Mouse (Mus musculus) heart, postnatal 10 days (tissue): ENCODE measurements around the gene Plau. TPM values are rescaled to one million over a fixed set of nuclear protein-coding genes. Genes with fewer than 3 reads are reported as not detected.

Experiments
- DNase-seq, 2 experiments: peaks; one replicate each; pipeline ENCODE4 v3.0.0; 2021
- intact Hi-C: fragments of 180-260 bp; cut with DNase I; formaldehyde crosslinking; loops from one replicate; pipeline ENCODE4 v1.15.1; 2025
- total RNA-seq, 2 experiments: library from RNA; stranded (reverse); gene quantifications; 2 replicates each; pipeline ENCODE4 v1.2.3; 2021

Gene Plau
- 1 to 10 TPM; 8.0 to 8.7 TPM for total RNA-seq

DNA sequence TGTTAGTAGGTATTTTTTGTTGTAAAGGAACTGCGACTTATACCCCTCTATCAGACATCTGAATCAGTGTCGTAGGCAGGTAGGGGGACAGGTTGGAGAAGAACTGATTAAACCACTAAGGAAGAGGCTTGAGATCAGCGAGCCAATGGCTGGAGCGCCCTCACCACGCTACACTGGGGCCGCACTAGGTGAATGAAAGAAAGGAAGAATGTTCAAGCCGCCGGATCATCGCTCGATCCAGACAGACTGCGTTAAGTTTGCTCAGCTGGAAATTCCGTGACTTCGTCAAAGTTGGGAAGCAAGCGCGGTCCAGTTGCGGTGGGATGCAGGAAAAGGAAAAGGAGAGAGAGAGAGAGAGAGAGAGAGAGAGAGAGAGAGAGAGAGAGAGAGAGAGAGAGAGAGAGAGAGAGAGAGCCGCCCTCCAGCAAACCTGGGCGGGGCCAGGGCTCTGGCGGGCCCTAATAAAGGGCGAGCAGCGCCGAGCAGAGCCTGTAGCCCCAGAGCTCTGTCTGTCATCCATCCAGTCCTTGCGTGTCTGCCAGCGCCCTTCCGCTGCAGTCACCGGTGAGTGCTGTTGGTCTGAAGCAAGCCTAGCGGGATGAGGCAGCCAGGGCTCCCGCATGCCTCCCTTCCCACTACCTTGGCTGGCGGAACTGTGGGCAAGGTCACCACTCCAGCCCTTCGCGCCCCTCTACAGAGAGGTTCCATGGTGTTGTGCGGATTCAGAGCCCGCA is at the start of gene Plau:
TSS of gene Plau (plus strand) at position 490 of the 734 bp plus-strand sequence.
- DNase-seq, result peak; percentile 78
- intact Hi-C loops, result no loop called here

DNA sequence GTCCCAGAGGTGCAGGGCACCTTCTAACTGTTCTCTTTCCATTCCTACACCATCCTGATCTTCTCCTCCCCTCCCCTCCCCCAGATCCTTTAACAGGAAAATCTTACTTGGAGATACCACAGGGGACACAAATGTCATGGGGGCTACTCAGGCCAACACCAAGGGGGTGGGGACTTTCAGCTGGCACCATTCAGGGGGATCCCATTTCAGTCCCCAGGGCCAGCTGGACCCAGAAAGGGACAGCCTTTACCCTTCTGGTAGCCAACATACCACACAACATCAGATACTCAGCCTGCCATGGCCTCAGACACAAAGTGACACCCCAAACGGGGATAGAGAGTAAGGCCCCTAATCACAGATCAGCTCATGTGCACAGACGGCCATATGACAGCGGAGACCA is 48.3 kb upstream of the Plau start:
- intact Hi-C loops, result no loop called here
- no peak for DNase-seq

DNA sequence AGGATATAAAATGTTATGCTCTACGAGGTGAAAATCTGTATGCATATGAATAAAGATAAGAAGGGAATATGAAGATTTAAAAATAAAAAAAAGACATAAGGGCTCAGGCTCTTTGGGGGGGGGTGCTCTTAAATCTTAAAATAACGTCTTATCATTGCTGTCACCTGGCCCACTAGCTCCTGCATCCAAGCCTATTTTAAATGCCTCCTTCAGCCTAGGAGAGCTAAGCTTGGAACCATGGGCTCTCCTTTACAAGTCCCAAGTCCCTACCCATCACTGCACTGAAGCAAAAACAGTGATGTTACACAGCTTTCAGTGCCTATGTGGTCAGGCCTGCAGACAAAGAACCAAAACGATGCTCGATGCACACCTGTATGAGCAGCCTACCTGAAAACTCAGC is 46.9 kb upstream of the Plau start:
- intact Hi-C loops, result no loop called here
- no peak for DNase-seq

DNA sequence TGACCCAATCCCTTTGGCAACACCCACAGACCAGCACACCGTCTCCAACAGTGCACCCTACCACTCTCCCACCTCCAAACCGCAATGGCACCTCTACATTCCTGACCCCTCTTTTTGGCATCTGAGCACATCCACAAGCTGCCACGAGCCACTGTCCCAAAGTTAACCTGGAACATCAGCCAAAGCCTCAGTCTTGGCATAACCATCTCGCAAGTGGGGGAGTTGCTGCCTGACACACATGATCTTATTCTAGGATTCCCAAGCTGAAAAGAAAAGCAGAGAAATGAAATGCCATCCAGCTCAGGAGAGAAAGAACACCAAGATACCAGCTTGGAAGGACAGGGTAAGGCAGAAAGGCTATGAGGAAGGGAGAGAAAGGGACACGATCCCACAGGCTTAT is 46.0 kb upstream of the Plau start:
- intact Hi-C loops, result no loop called here
- DNase-seq, result no peak

DNA sequence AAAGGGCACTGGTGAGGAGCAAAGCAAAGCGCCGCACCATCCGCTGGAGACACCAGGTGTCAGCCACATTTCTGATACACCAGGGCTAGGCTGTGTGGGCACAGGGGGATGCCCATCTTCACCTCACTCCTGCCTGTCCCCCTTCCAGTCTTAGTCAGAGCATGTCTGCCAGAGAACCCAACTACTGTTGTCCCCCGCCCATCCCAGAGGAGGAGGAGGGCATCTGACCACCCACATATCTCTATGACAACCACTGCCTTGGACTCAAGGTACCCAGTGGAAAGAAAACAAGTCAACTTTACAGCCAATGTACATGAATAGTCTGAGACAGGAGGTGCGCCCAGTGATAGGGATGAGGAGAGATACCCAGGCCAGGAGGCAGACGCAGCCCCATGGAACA is 45.5 kb upstream of the Plau start:
- intact Hi-C loops, result no loop called here
- no peak for DNase-seq

DNA sequence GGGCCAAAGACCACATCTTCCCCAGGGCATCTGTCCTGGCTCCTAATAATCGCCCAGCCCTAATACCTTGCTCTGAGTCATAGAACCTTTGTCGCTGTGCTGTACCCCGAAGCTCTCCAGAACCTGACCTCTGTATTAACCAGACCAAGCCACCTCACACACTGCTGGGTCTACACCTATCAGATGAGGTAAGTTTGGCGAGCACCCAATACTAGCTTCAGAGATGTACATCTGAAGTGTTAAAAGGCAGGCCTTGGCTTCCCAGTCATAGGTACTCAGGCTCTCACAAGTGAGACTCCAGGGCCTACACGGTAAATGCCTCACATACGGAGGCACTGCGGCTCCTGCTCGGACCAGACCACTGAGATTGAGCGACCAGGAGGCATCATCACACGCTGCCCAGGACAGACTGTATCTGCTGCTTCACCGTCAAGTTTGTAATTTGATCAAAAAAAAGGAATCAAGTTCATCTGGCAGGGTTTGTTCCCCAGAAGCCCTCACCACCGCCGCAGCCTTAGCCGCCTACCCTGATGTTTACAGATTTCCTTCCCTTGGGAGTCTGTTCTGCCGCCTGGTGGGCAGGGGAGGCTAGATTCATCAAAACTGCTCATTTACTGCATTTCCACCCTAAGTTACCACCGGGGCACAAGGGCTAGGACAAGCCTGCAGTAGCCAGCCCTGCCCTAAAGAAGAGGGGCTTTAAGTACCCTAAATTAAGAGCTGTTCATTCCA is 44.8 kb upstream of the Plau start:
- intact Hi-C loops, result no loop called here

DNA sequence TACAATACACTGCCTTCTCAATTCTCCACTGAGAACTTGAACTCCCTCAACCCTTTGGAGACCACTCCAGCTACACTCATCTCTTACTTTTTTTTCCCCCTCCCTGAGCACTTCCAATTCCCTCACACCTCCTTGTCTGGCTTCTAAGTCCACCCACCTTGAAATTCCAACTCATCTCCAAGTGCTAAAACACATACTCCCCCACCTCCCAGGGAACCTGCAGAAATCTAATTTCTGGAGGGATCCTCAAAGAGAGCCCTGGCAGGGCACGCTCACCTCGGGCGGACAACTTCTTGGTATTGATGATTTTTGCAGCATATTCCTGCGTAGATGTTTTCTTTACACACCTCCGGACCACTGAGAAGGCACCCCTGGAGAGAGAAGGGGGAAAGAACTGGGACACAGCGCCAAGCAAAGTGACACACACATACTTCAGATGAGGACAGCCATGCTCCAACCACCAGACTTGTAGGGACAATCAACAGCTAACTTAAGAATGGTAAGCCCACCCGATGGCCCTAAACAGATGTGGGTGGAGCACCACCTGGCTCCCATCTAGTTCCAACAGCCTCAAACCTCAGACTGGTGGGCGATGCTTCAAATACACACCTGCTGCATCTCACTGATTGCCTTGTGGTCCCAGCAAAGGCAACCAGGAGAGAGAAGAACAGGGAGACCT is 44.1 kb upstream of the Plau start:
- DNase-seq, result no peak
- intact Hi-C loops, result no loop called here

More for the DNA sequence above, 44.8 kb upstream of the Plau start:
- no peak for DNase-seq

DNA sequence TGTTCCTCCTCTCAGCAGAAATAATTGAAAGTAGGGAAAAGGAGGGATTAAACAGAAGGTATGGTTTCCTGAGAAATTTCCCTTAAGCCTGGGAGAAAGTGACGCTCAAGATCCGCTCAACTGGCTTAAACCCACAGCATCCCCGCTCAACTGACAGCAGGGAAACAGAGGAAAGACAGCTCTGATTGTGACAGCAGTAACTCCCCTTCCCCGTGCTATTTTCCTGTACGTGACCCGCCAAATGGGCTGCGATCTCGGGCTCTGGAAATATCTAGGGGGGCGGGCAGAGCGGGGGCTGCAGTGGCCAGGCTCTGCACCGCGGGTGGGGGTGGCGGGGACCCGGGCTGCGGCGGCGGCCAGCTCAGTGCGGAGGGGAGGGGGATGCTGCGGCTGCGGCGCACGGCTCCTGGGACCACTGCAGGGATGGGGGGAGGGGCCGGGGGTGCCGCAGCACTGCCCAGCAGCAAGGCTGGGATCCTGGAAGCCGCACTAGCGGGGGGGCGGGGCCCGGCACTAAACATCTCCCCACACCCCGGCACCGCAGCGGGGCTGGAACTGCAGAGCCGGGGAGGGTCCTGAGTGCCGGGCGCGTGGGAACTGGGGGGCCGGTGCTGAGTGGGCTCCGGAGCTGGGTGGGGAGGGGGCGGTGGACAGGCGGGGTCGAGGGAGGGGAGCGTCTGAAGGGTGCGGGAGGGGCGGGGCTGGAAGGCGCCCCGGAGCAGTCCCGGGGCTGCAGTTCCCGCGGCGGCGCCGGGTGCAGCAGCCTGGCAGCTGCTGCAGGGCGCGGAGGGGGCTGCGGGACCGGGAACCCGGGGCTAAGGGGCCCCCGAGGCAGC is 43.3 kb upstream of the Plau start:
- intact Hi-C loops, result no loop called here
- peak; percentile 48 to 49 for DNase-seq

DNA sequence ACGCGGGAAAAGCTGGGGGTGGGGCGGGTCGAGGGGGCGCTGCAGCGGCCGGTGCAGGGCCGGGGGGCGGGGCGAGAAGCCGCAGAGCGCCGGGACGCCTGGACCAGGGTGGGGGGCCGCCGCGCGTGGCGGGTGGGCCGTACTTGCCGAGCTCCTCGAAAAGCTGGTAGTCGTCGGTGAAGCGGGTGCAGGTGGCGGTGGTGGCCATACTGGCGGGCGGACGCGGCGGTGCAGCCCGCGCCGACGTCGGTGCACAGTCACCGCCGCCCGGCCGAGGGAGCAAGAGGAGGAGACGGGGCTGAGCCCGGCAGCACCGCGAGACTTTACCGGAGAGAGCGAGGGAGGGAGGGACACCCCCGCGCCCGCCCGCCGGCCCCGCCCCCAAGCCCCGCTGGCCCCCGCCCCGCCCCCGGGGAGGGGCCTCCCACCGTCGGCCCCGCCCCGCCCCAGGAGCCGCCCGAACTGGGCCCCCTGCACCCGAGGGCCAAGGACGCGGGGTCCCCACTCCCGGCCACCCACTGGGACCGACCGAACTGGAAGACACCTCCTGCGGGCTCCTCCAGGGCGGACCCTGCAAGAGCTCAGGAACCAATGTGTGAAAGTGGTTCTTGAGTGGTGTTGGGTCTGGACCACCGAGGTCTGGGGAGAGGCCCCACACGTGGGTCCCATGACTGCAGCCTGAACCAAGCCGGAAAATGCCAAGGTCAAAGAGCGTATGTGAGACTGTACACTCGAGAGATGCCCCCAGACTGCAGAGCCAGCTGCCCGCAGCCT is 42.5 kb upstream of the Plau start, which contains the start of gene Camk2g:
TSS of gene Camk2g (minus strand) at position 331 of the 774 bp plus-strand sequence.
- peak; percentile 87 to 90 for DNase-seq
- intact Hi-C loops, result no loop called here

DNA sequence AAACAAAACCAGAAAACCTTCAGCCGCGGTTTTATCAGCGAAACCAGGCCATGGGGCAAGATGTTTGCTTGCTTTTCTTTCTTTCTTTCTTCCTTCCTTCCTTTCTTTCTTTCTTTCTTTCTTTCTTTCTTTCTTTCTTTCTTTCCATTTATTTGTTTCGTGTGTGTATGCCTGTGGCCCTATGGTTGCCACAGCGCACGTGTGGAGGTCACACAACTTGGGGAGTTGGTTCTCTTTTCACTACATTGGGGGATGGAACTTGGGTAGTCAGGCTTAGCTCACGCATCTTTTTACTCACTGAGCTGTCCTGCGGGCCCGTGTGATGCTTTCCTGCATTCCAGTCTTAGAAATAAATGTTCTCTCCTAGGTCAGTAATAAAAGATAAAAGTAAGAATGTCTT is 41.9 kb upstream of the Plau start:
- no peak for DNase-seq
- intact Hi-C loops, result no loop called here

DNA sequence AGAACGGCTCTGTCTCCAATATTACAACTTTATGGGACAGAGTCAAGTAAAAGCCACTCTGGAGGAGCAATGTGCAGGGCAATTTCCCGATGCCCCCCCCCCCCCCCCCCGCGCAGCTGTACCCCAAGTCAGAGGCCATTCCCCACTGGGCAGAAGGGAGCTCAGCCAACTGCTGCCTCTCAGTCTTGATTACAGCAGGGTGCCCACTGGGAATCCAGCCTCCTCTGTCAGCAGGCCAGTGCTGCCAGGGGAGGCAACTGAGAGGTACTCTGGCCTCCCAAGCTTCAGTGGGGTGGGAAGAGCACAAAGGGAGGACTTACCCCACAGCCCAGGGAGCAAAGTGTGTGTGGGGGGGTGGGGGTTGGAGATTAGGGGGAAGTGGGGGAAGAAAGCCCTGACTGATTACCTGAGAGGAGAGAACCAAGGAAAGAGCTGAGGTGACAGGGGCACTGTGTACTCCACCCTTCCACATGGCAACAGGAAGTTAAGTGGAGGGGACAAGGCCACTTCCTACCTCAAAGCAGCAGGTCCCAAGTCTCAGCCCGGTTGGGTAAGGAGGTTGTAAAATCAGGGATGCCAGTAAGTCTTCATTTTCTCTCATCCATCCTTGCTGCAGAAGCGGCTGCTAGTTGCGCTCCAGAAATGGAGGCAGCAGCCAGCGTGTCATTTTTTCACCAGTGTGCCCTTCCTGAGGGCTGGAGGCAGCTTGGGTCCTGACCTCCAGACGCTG is 40.9 kb upstream of the Plau start:
- intact Hi-C loops, result loop anchor here (5.0 kb wide), 1 partner anchor 98 kb away; no protein-coding TSS in a partner anchor
- no peak for DNase-seq

DNA sequence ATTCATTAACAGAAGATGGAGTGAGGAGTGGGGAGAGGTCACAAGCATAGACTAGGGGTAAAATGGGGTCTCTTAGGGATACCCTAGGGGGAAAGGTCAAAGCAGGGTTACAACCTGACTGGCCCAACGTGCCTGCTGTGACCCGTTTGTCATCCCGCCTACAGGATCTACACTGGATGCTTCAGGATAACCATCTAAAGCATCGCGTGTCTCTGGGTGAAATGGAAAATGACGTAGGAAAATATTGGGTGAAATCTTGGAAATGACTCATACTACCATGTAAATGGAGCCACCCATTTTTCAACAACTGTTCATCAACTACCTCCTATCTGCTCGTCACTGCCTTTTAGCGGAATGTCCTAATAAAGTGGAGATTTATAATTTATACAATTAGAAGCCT is 40.3 kb upstream of the Plau start:
- no peak for DNase-seq
- intact Hi-C loops, result loop anchor here (5.0 kb wide), 1 partner anchor 99 kb away; no protein-coding TSS in a partner anchor

DNA sequence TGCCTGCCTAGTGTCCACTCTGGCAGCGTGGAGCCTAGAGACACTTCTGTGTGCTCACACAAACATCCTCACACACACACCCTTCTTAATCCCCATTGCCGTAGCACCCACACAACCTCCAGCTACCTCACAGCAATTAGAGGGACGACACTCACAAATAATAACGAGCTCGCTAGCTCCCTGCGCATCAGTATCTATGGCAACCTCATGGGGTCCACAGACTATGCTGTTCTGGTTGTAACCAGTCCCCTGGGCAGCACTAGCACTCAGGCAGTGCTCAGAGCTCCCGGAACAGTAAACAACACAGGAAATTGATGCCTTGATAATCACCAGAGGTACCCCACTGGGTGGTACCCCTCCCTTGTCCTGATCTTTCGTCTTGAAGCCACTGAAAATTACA is 39.8 kb upstream of the Plau start:
- DNase-seq, result no peak
- intact Hi-C loops, result loop anchor here (5.0 kb wide), 1 partner anchor 99 kb away; no protein-coding TSS in a partner anchor

DNA sequence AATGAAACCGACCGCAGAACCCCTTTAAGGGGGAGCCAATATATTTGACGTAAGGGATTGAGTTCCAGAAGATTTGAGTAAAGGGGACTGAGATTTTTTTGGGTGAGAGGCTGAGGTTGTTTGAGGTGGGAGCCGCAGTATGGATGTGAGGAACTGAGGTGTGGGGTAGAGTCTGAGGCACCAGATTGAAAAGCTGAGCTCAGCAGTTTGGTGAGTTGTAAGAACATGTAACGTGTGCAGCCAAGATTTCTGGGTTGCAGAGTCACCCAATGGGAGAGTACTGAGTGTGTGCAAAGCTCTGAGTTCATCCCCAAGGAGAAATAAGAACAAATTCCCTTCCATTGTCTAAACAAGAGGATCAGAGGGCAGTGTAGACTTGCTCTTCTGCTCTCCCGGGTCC is 38.2 kb upstream of the Plau start:
- no peak for DNase-seq
- intact Hi-C loops, result loop anchor here (1.0 to 5.0 kb wide), 3 partner anchors 32 to 101 kb away; no protein-coding TSS in a partner anchor

DNA sequence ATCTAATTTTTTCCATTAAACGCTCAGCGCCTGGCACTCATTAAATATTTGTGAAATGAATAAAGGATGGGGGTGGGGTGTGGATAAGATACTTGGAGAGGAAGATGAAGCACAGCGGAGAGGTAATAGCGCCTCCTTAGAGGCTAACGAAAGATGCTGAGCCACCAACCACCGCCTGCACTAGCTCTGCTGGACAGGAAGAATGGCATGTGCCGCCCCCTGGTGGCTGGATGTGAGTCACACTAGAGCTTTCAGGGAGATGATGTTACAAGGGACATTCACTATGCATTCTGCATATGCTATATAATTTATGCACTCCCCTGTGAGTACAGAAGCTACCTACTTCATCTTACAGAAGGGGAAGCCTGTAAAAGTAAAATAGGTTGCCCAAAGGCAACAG is 37.7 kb upstream of the Plau start:
- DNase-seq, result peak; percentile 91 to 97
- intact Hi-C loops, result loop anchor here (1.0 to 5.0 kb wide), 3 partner anchors 32 to 101 kb away; no protein-coding TSS in a partner anchor

DNA sequence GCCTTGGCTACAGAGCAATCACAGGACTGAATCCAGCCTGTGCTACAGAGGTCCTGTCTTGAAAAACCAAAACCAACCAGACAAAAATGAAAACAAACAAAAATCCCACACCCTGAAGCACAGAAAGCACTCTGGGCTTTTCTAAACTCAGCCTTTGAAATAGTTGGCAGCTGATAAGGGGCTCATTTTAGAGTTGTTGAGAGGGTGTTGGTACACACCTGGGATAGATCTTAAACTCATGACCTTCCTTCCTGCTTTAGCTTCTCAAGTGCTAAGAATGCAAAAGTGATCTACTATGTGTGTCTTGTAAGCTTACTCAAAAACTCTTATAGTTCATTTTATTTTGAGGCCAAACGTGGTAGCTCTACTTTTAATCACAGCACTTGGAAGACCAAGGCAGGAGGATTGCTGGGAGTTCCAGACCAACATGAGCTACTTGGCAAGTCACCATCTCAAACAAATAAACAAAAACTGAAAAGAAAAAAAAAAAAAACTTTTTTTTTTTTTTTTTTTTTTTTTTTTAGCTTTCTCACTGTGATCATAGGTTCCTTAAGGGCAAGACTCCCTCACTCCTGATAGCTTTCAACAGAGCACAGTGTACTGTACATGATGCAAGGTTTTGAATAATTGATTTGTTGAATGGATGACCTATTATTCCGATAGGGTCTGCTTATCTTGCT is 33.4 kb upstream of the Plau start:
- intact Hi-C loops, result loop anchor here (1.0 to 5.0 kb wide), 2 partner anchors 70 to 309 kb away; no protein-coding TSS in a partner anchor
- no peak for DNase-seq

DNA sequence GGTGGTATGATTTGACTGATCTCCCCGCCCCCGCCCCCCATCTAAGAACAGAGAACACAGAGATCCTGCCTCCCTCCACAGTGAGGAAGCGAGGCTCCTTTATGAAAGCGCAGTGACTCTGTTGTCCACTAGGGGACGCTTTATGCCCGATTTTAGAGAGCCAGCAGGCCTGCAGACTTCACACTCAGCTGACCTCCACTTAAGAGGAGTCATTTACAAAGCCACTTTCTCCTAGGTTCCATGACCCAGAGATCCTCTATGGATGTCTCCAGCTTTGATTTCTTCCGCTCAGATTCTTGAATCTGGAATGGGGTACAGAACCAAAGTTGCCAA is 32.9 kb upstream of the Plau start:
- intact Hi-C loops, result loop anchor here (1.0 to 5.0 kb wide), 2 partner anchors 70 to 309 kb away; no protein-coding TSS in a partner anchor
- DNase-seq, result peak; percentile 89 to 90

DNA sequence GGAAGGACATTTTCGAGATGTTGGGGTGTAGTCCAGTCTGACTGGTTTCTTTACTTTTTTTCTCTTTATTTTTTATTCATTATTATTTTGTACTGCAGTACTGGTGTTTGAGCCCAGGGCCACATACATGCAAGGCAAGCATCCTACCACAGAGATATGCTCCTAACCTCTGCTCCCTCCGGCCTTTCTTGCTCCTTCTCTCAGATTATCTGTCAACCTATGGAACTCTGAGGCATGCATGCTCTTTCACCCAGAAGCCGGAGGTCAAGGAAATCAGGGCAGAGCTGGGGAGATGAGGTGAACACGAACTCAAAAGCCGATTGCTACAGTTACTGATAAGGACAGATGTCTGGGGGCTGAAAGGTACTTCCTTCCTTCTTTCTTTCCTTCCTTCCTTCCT is 32.0 kb upstream of the Plau start:
- intact Hi-C loops, result loop anchor here (2.0 to 5.0 kb wide), 2 partner anchors 188 to 308 kb away; no protein-coding TSS in a partner anchor
- DNase-seq, result no peak
